Mouse (Mus musculus): ENCODE data around the gene Copg1. TPM values are rescaled to one million over a fixed set of nuclear protein-coding genes. Genes with fewer than 3 reads are reported as not detected.
"Not testable (repeated sequence)": the region's sequence is repeated elsewhere in the genome, so short reads cannot be mapped to it uniquely, and the experiment has no call there.

The Copg1 gene
- total RNA-seq, 2 experiments from 2014 or later = 253 to 256 TPM

DNA sequence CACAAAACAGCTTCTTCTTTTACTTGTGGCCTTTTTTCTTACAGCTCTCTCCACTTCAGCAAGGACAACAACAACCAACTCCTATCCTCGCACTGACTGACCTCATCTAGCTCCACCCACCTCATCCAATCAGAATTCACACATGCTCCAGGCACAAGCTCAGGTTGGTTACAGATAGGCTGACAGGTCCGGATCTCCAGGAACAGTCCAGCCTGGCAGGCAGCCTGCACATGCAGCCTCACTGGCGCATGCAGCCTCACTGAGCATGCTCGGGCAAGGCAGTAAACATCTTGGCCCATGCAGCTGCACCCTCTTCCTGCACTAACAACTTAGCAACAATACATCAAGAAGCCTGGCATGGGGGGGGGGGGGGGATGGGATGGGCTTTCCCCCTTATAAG is 74.8 kb downstream of the Copg1 start:
- not testable (repeated sequence) for DNase-seq (ENCODE audit: low spot score in 2 of 2)

Other genes with a start within 250 kb of the Copg1 start
- gene Aplf, start 215.6 kb upstream of the Copg1 start, total RNA-seq (2021) = 1 to 10 TPM; 7.5 to 7.9 TPM
- 1 to 10 TPM; 3.6 to 5.2 TPM for gene Efcc1, start 156.9 kb upstream of the Copg1 start, total RNA-seq (2021)
- gene Gp9, start 109.7 kb upstream of the Copg1 start, total RNA-seq (2021) = 1 to 10 TPM; 1.3 to 1.7 TPM
- gene Rab43, start 75.7 kb upstream of the Copg1 start, total RNA-seq (2021) = 10 to 100 TPM; 15.6 to 19.8 TPM
- 1 to 10 TPM; 1.9 to 3.9 TPM for gene Gm45140, start 52.0 kb upstream of the Copg1 start, total RNA-seq (2021)
- 10 to 100 TPM; 24.1 to 25.0 TPM for gene Isy1, start 49.0 kb upstream of the Copg1 start, total RNA-seq (2021)
- gene Cnbp, start 36.7 kb upstream of the Copg1 start, total RNA-seq (2021) = 100 to 1,000 TPM; 261 to 266 TPM
- 10 to 100 TPM; 26.1 to 26.5 TPM for gene Hmces, start 26.1 kb downstream of the Copg1 start, total RNA-seq (2021)
- gene H1fx, start 93.8 kb downstream of the Copg1 start, total RNA-seq (2021) = 10 to 100 TPM; 68.5 to 69.6 TPM
- gene Rab7, start 157.5 kb downstream of the Copg1 start, total RNA-seq (2021) = 100 to 1,000 TPM; 322 to 329 TPM
- gene Rpn1, start 196.7 kb downstream of the Copg1 start, total RNA-seq (2021) = 100 to 1,000 TPM; 169 to 184 TPM